Mouse (Mus musculus) Patski (cell line): ENCODE data around the gene Trmt10c. TPM values are rescaled to one million over a fixed set of nuclear protein-coding genes. Genes with fewer than 3 reads are reported as not detected.
A peak's percentile ranks its signal among the peaks of the same experiment; 100 is the strongest.
"Not testable (repeated sequence)": the region's sequence is repeated elsewhere in the genome, so short reads cannot be mapped to it uniquely, and the experiment has no call there.

Experiments
- ATAC-seq: fragments of 100-300 bp; one replicate; pipeline ENCODE4 v1.8.0; 2021
- CTCF ChIA-PET: fragments of 350-600 bp; sonication (Branson Sonifier 250); formaldehyde crosslinking; loops from one replicate; lab custom pipeline; 2022; ENCODE audit warnings: inconsistent platforms; lab: Charles Lee
- POLR2A ChIA-PET: fragments of 350-600 bp; sonication (Branson Sonifier 250); formaldehyde crosslinking; loops from one replicate; lab custom pipeline; 2022; ENCODE audit warnings: antibody characterized with exemption, inconsistent platforms; lab: Charles Lee
- DNase-seq: peaks from one replicate; pipeline ENCODE4 v3.0.0-alpha.2; 2011; ENCODE audit warnings: low read depth, low spot score
- H3K27me3 ChIP-seq: fragments of 371-371 bp; one replicate; pipeline ENCODE4 v1.5.1; 2021
- CTCF ChIP-seq: fragments of 100-300 bp; IDR thresholded peaks from one replicate; pipeline ENCODE4 v1.5.1; 2021
- in situ Hi-C: fragments of 300-500 bp; cut with MboI; formaldehyde crosslinking; loops from 3 replicates; pipeline ENCODE4 v1.11.1; 2018; ENCODE audit warnings: low pct_unique_long_range_greater_than_20kb, mixed read lengths
- polyA plus RNA-seq: library from polyadenylated mRNA; unstranded; gene quantifications from one replicate; pipeline ENCODE4 v1.2.3, GENCODE M21; 2021

The Trmt10c gene
- polyA plus RNA-seq, 1 experiment from 2014 or later = 17.9 TPM

DNA sequence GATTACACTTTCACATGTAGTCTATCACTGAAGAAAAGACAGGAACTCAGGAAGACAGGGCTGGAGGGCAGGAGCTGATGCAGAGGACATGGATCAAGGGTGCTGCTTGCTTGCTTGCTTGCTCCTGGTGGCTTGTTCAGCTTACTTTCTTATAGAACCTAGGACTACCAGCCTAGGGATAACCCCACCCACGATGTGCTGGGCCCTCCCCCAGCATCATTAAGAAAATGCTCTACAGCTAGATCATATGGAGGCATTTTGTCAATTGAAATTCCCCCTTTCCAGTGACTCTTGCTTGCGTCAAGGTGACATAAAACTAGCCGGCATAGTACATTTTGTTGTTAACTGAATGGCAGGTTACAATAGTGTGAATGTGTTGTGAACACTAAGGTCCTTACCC, 18.3 kb upstream of the Trmt10c start:
- no peaks in the 10 kb centered on the region for H3K27me3 ChIP-seq
- DNase-seq = no peak
- CTCF ChIA-PET = interaction anchor here (1.1 kb wide), 1 partner anchor 8 kb away, joined by 4 read pairs; no protein-coding TSS in a partner anchor
- POLR2A ChIA-PET = no interaction called here
- TF ChIP-seq CTCF = no peak
- no peak for ATAC-seq
- in situ Hi-C loops = no loop called here

DNA sequence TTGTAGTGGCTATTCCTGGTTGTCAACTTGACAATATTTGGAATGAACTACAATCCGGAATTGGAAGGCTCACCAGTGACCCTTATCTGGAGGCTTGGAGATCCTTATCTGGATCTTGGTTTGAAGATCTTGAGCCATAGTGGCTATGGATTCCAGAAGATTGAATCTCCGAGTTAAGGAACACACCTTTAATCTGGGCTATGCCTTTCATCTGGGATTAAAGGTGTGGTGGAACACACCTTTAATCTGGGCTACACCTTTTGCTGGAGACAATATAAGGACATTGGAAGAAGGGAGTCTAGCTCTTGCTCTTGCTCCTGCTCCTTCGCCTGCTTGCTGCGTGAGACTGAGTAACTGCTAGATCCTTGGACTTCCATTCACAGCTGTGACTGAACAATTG, 10.4 kb upstream of the Trmt10c start, which contains the start of gene Senp7:
Gene Senp7 (plus strand): TSS at position 301 of the 400 bp plus-strand sequence.
- DNase-seq, CTCF ChIA-PET, POLR2A ChIA-PET, H3K27me3 ChIP-seq, in situ Hi-C loops, ATAC-seq: not testable (repeated sequence)

DNA sequence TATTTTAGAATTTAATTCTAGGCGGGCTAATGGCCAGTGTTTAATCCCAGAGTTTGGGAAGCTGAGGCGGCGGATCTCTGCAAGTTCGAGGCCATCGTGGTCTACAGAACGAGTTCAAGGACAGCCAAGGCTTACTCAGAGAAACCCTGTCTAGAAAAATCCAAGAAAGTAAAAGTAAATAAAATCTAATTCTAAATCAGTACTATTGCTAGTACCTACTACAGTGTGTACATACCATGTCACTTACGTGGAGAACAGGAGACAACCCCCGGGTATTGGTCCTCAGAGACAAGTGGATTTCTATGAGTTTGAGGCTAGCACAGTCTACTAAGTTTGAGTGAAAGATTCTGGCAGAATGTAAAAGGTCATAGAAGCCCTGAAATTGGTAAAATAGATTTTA, 471 bp upstream of the Trmt10c start:
- ATAC-seq (no peak), DNase-seq (no peak)
- ChIA-PET CTCF (no interaction called here), POLR2A (no interaction called here)
- no peaks in the 10 kb centered on the region for H3K27me3 ChIP-seq
- in situ Hi-C loops = no loop called here
- no peak for TF ChIP-seq CTCF

DNA sequence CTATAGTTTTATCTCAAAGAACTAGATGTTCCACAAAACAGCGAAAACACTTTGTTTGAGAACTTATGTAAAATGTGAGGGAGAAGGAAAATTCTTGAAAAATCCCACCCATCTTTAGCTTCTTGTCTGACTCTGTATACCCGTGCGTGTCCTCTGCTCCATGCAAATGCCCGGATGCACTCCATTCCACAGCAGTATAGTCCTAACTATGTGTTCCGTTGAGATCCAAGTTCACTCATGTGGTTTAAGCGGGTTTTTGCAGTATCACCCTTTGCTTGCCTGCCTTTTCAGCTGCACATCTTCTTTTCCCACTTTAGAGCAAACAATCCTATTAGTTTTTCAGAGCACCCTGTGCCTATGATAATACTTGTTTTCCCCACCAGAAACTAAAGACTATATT, 1.1 kb downstream of the Trmt10c start:
- CTCF ChIA-PET = interaction anchor here (0.9 to 1.4 kb wide), 2 partner anchors 28 to 72 kb away, joined by 3 to 5 read pairs; no protein-coding TSS in a partner anchor
- no peak for TF ChIP-seq CTCF
- DNase-seq = no peak
- in situ Hi-C loops = no loop called here
- ATAC-seq = no peak
- no peaks in the 10 kb centered on the region for H3K27me3 ChIP-seq
- POLR2A ChIA-PET = no interaction called here

DNA sequence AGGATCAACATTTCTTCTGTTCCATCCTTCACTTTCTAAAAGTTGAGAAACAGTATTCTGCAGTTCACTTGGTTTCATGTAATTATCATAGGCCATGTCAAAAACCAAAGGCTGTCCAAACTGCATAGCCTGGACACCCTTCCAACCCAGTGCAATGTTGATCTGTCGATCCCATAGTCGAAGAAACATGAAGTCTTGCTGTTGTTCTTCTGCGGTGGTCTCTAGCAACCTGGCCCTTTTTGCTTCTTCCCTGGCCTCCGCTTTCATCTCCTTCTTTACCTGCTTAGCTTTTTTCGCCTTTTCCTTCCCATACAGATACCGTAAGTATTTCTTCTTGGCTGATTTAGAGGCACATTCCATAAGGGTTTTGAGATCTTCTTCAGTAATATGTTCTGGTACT, 3.1 kb downstream of the Trmt10c start:
- TF ChIP-seq CTCF = no peak
- ChIA-PET CTCF (interaction anchor here (1.0 kb wide), 1 partner anchor 70 kb away, joined by 3 read pairs; no protein-coding TSS in a partner anchor), POLR2A (no interaction called here)
- ATAC-seq = no peak
- in situ Hi-C loops = no loop called here
- no peaks in the 10 kb centered on the region for H3K27me3 ChIP-seq
- no peak for DNase-seq

DNA sequence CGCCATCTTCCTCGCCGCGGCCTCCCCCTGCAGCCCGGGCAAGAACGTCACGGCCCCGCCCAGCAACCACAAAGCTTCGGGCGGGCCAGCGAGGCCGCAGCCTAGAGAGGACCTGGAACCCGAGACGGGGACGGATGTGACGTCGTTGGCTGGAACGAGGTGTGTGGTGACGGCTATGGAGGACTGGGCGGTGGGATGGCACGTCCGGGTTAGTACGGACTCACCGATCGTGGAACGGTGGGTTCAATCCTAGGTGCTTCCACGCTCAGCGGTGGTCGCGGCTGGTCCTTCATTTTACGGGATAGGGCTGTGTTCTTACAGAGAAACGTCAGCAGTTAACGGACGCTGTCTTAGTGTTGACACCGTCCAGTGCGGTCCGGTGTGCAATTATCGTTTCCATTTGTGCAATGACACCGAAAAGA, 7.9 kb downstream of the Trmt10c start, which contains the start of gene Pcnp:
Gene Pcnp (minus strand): TSS at position 79 of the 422 bp plus-strand sequence.
- POLR2A ChIA-PET = interaction anchor here (1.2 to 1.3 kb wide), 2 partner anchors 10 to 54 kb away, joined by 3 to 4 read pairs; no protein-coding TSS in a partner anchor
- no peak for TF ChIP-seq CTCF
- no peaks in the 10 kb centered on the region for H3K27me3 ChIP-seq
- CTCF ChIA-PET = interaction anchor here (1.0 to 1.5 kb wide), 2 partner anchors 10 to 57 kb away, joined by 3 to 4 read pairs; no protein-coding TSS in a partner anchor
- in situ Hi-C loops = no loop called here
- DNase-seq (peak; percentile 81), ATAC-seq (peak; percentile 94)

DNA sequence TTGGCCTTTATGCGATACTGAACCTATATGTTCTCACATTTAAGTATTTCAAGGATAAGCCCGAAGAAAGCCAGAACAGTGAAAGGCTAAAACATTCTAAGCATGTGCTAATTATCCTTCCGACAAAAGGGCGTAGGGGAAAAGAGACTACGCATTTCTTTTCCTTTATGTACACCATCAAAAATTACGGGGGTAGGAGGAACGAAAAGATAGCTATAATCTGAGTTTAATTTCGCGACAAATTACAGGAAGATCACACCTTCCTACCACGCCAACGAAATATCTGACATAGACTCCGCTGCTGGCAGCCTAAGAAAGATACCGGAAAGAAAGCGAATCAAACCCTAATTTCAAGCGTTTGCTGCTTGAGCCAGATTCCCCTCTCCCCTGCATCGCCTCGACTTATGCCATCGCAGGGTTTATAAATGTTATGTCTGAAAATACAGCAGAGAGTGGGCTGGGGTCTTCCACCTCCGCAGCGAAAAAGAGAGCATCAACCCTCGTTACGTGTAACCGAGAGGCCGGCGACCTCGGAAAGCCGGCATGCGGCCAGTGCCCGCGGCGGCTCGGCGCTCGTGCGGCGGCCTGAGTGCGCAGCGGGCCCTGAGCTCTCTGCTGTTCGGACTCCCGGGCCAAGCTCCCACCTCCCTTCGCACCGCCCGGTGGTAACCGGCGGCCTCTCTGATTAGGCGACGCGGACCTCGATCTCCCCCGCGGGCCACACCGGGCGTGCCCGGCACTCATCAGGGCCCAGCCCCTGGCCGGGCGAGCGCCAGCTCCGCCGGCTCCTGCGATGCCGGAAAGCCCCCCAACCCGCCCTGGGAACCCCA, 8.7 kb downstream of the Trmt10c start:
- no peaks in the 10 kb centered on the region for H3K27me3 ChIP-seq
- CTCF ChIA-PET = interaction anchor here (1.0 to 1.5 kb wide), 3 partner anchors 9 to 103 kb away, joined by 3 to 4 read pairs (median 4); no protein-coding TSS in a partner anchor
- POLR2A ChIA-PET = interaction anchor here (0.6 to 1.3 kb wide), 4 partner anchors 10 to 125 kb away, joined by 3 to 4 read pairs (median 3); no protein-coding TSS in a partner anchor
- no peak for TF ChIP-seq CTCF
- ATAC-seq (peak; percentile 72), DNase-seq (no peak)
- in situ Hi-C loops = no loop called here

DNA sequence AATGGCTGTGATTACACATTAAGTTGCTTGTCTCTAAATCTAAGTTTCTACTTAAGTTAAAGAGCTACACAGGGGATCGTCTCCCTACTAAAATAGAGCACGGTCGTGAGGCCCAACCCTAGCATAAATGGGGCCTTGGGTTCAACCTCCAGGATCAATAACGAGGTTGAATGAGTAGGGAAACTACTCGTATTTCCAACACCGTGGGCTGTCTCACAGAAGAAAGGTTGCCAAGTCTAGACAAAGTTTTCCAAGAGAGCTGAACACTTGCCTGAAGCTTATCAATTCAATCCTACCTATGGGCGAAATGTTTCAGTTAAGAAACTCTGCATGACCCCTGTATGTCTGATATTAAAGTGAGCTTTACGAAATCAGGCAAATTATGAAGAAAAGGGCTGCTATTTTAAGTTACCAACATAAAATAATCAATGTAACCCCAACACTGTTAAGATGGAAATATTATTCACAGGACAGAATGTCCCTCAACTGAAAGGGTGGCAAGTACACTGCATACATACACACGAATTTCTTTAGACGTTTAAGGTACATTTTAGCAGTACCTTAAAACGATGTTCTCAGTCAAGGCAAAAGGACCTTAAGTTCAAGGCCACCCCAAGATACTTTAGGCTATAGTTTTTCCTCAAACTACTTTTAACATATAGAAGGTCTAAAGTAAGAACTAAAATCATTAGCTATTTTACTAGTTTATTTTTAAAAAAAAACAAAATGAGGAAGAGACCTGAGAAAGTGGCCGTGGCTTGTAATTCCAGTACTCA, 9.6 kb downstream of the Trmt10c start:
- H3K27me3 ChIP-seq = no peaks in the 10 kb centered on the region
- DNase-seq (no peak), ATAC-seq (no peak)
- ChIA-PET CTCF (interaction anchor here (1.0 to 1.5 kb wide), 3 partner anchors 8 to 103 kb away, joined by 3 to 4 read pairs (median 4); no protein-coding TSS in a partner anchor), POLR2A (interaction anchor here (1.3 kb wide), 1 partner anchor 53 kb away, joined by 4 read pairs; no protein-coding TSS in a partner anchor)
- in situ Hi-C loops = no loop called here
- TF ChIP-seq CTCF = no peak

DNA sequence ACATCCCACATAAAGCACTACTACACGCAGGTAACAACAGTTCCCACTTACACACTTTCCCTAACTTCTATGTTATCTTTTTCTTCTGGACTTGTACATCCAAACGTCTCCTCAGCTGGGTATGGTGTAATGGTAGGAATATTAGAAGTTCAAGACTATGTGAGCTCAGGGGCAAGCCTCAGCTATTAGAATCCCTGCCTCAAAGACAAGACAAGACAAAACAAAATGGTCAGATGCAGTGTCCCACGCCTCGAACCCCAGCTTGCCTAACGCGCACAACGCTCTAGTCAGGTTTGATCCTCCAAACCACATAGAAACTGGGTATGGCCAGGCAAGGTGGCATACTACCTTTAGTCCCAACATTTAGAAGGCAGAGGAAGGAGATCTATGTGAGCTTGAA, 18.0 kb downstream of the Trmt10c start:
- no peak for DNase-seq
- ChIA-PET CTCF (interaction anchor here (1.3 to 1.5 kb wide), 3 partner anchors 9 to 68 kb away, joined by 3 to 4 read pairs (median 3); partner anchors contain the start of gene Pcnp), POLR2A (interaction anchor here (0.7 to 1.3 kb wide), 2 partner anchors 10 to 11 kb away, joined by 3 read pairs; partner anchors contain the start of gene Pcnp)
- no peaks in the 10 kb centered on the region for H3K27me3 ChIP-seq
- no peak for TF ChIP-seq CTCF
- in situ Hi-C loops = loop anchor here (10.0 kb wide), 1 partner anchor 55 kb away; no protein-coding TSS in a partner anchor
- no peak for ATAC-seq

DNA sequence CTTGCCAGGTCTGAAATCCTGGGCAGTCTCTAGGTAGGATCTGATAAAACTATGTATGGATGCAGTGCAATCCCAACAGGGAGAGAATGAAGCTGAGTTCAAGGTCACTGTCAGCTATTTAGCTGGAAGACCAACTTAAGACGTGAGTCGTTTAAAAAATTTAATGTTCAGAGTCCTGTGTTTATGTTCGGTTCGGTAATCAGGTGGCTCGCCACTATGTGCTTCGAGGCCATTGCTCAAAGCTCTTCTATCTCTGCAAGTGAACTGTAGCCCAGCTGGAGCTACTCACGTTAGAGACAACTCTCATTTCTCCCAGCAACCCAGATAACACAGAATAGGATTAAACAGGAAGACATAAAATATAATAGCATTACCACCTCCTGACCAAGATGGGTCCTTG, 23.5 kb downstream of the Trmt10c start:
- in situ Hi-C loops = loop anchor here (10.0 kb wide), 1 partner anchor 61 kb away; no protein-coding TSS in a partner anchor
- TF ChIP-seq CTCF = no peak
- ChIA-PET POLR2A (no interaction called here), CTCF (interaction anchor here (1.5 to 1.6 kb wide), 2 partner anchors 9 to 11 kb away, joined by 3 to 5 read pairs; no protein-coding TSS in a partner anchor)
- no peak for ATAC-seq
- no peaks in the 10 kb centered on the region for H3K27me3 ChIP-seq
- DNase-seq = no peak
